Mouse (Mus musculus) brown adipose tissue, adult 24 weeks (tissue): ENCODE results near the gene Cep128. TPM values are rescaled to one million over a fixed set of nuclear protein-coding genes. Genes with fewer than 3 reads are reported as not detected.
A peak's percentile ranks its signal among the peaks of the same experiment; 100 is the strongest.

Experiments used
- H3K27ac ChIP-seq: fragments of 200-500 bp; replicated peaks from 2 replicates; pipeline ENCODE4 v1.5.1; 2012; ENCODE audit warnings: low read depth, mild to moderate bottlenecking, low read length
- H3K4me1 ChIP-seq: fragments of 200-500 bp; 2 replicates; pipeline ENCODE4 v1.6.1; 2012; ENCODE audit warnings: low read length, mixed read lengths; ENCODE audit not compliant: control insufficient read depth, insufficient read depth, insufficient read length
- H3K4me3 ChIP-seq: fragments of 200-500 bp; 2 replicates; pipeline ENCODE4 v1.5.1; 2012; ENCODE audit warnings: low read depth, mild to moderate bottlenecking, low read length, moderate library complexity; ENCODE audit not compliant: insufficient read depth
- polyA plus RNA-seq: library from polyadenylated mRNA; stranded (reverse); fragments of >200 nt; gene quantifications from 2 replicates; pipeline ENCODE4 v1.2.4, GENCODE M21; 2012; ENCODE audit not compliant: missing spikeins, insufficient read depth, insufficient read length

Cep128 gene
- polyA plus RNA-seq, 1 experiment = 2.7 TPM

- no peak overlapping the region for H3K27ac ChIP-seq
- 0 out of 2 replicates have a peak, but pooled peaks cover 3% of the 10 kb centered on the region for H3K4me1 ChIP-seq
- no peak overlapping the region for H3K4me3 ChIP-seq
Measured at GRCm38 (mm10) chr12:91265462-91265861, 118.7 kb downstream of the Cep128 start.

- Histone ChIP-seq H3K4me3 (no peak overlapping the region), H3K4me1 (0 out of 2 replicates have a peak, but pooled peaks cover 3% of the 10 kb centered on the region), H3K27ac (no peak overlapping the region)
Measured at GRCm38 (mm10) chr12:91264828-91265355, 119.3 kb downstream of the Cep128 start.

GRCm38 (mm10) chr12:91263705-91264104, 120.5 kb downstream of the Cep128 start:
- Histone ChIP-seq H3K4me1 (0 out of 2 replicates have a peak, but pooled peaks cover 3% of the 10 kb centered on the region), H3K4me3 (no peak overlapping the region), H3K27ac (no peak overlapping the region)

GRCm38 (mm10) chr12:91262801-91263200, 121.4 kb downstream of the Cep128 start:
- no peak overlapping the region for H3K4me3 ChIP-seq
- 0 out of 2 replicates have a peak, but pooled peaks cover 3% of the 10 kb centered on the region for H3K4me1 ChIP-seq
- no peak overlapping the region for H3K27ac ChIP-seq

- Histone ChIP-seq H3K4me1 (no peaks in the 10 kb centered on the region), H3K27ac (no peak overlapping the region), H3K4me3 (no peak overlapping the region)
Measured at GRCm38 (mm10) chr12:91256334-91256733, 127.9 kb downstream of the Cep128 start.

- H3K4me3 ChIP-seq = no peak overlapping the region
- no peaks in the 10 kb centered on the region for H3K4me1 ChIP-seq
- H3K27ac ChIP-seq = no peak overlapping the region
Measured at GRCm38 (mm10) chr12:91254831-91255230, 129.4 kb downstream of the Cep128 start.

GRCm38 (mm10) chr12:91220609-91221008, 163.6 kb downstream of the Cep128 start:
- Histone ChIP-seq H3K4me3 (no peak overlapping the region), H3K27ac (no peak overlapping the region), H3K4me1 (no peaks in the 10 kb centered on the region)

- Histone ChIP-seq H3K27ac (no peak overlapping the region), H3K4me3 (no peak overlapping the region), H3K4me1 (no peaks in the 10 kb centered on the region)
Measured at GRCm38 (mm10) chr12:91205550-91205949, 178.7 kb downstream of the Cep128 start.

- Histone ChIP-seq H3K4me1 (no peaks in the 10 kb centered on the region), H3K27ac (no peak overlapping the region), H3K4me3 (no peak overlapping the region)
Measured at GRCm38 (mm10) chr12:91204330-91204729, 179.9 kb downstream of the Cep128 start.

- Histone ChIP-seq H3K4me3 (no peak overlapping the region), H3K4me1 (no peaks in the 10 kb centered on the region), H3K27ac (no peak overlapping the region)
Measured at GRCm38 (mm10) chr12:91202496-91202895, 181.7 kb downstream of the Cep128 start.

GRCm38 (mm10) chr12:91189111-91189510, 195.1 kb downstream of the Cep128 start:
- Histone ChIP-seq H3K4me1 (no peaks in the 10 kb centered on the region), H3K27ac (no peak overlapping the region), H3K4me3 (no peak overlapping the region)

- H3K4me1 ChIP-seq = no peaks in the 10 kb centered on the region
- no peak overlapping the region for H3K4me3 ChIP-seq
- no peak overlapping the region for H3K27ac ChIP-seq
Measured at GRCm38 (mm10) chr12:91185564-91185963, 198.6 kb downstream of the Cep128 start.

GRCm38 (mm10) chr12:91184616-91185015, 199.6 kb downstream of the Cep128 start:
- no peak overlapping the region for H3K27ac ChIP-seq
- no peaks in the 10 kb centered on the region for H3K4me1 ChIP-seq
- H3K4me3 ChIP-seq = no peak overlapping the region

- Histone ChIP-seq H3K27ac (peak overlapping the region; percentile 34; the same call in 1 of the 2 replicates), H3K4me1 (no peaks in the 10 kb centered on the region), H3K4me3 (0 out of 2 replicates have a peak overlapping the region, but pooled peaks have one; percentile 25)
Measured at GRCm38 (mm10) chr12:91183928-91184327, 200.3 kb downstream of the Cep128 start.

GRCm38 (mm10) chr12:91183304-91183855, 200.8 kb downstream of the Cep128 start:
- peak overlapping the region; percentile 34; the same call in 1 of the 2 replicates for H3K27ac ChIP-seq
- H3K4me1 ChIP-seq = no peaks in the 10 kb centered on the region
- 0 out of 2 replicates have a peak overlapping the region, but pooled peaks have one; percentile 25 for H3K4me3 ChIP-seq
